Mouse (Mus musculus) inflammation-experienced regulatory T-cells, adult 6 months (primary cell): ENCODE measurements at regions not wholly inside any gene's neighbourhood (a gene's known extent, or its start where the extent isn't known, plus 50 kb on each side); places are given as distances from the start of the nearest gene placed in this dataset.
"Not testable (repeated sequence)": the region's sequence is repeated elsewhere in the genome, so short reads cannot be mapped to it uniquely, and the experiment has no call there.

Experiments
- ATAC-seq: one replicate; pipeline ENCODE4 v1.8.0; 2017

- ATAC-seq, result no peak
These were observed 56.1 kb downstream of the Bbs10 start for GRCm38 (mm10) chr10:111354607-111355006.

GRCm38 (mm10) chr10:111358340-111358739, 59.9 kb downstream of the Bbs10 start:
- ATAC-seq, result not testable (repeated sequence)

GRCm38 (mm10) chr10:111361749-111362435, 63.4 kb downstream of the Bbs10 start:
- ATAC-seq, result no peak

- ATAC-seq, result no peak
These were observed 65.5 kb downstream of the Bbs10 start for GRCm38 (mm10) chr10:111363729-111364617.

- ATAC-seq, result no peak
These were observed 66.5 kb downstream of the Bbs10 start for GRCm38 (mm10) chr10:111365011-111365410.

- not testable (repeated sequence) for ATAC-seq
These were observed 70.6 kb downstream of the Bbs10 start for GRCm38 (mm10) chr10:111369046-111369445.

GRCm38 (mm10) chr10:111378047-111378618, 79.7 kb downstream of the Bbs10 start:
- ATAC-seq, result peak; percentile 61

GRCm38 (mm10) chr10:111381689-111382088, 83.2 kb downstream of the Bbs10 start:
- no peak for ATAC-seq

GRCm38 (mm10) chr10:111382206-111382930, 83.9 kb downstream of the Bbs10 start:
- ATAC-seq, result no peak

- ATAC-seq, result peak; percentile 79
These were observed 87.1 kb downstream of the Bbs10 start for GRCm38 (mm10) chr10:111385561-111385960.

GRCm38 (mm10) chr10:111387869-111388538, 85.0 kb upstream of the Nap1l1 start:
- ATAC-seq, result no peak

GRCm38 (mm10) chr10:111388545-111389320, 84.3 kb upstream of the Nap1l1 start:
- no peak for ATAC-seq

- ATAC-seq, result no peak
These were observed 83.1 kb upstream of the Nap1l1 start for GRCm38 (mm10) chr10:111389890-111390289.

- ATAC-seq, result no peak
These were observed 78.6 kb upstream of the Nap1l1 start for GRCm38 (mm10) chr10:111394421-111394820.

- ATAC-seq, result no peak
These were observed 68.0 kb upstream of the Nap1l1 start for GRCm38 (mm10) chr10:111405071-111405470.

GRCm38 (mm10) chr10:111408887-111409286, 64.1 kb upstream of the Nap1l1 start:
- no peak for ATAC-seq

GRCm38 (mm10) chr10:111409497-111409896, 63.5 kb upstream of the Nap1l1 start:
- ATAC-seq, result no peak

- ATAC-seq, result no peak
These were observed 62.9 kb upstream of the Nap1l1 start for GRCm38 (mm10) chr10:111410121-111410520.

- no peak for ATAC-seq
These were observed 61.5 kb upstream of the Nap1l1 start for GRCm38 (mm10) chr10:111411533-111411932.

- ATAC-seq, result no peak
These were observed 56.4 kb upstream of the Nap1l1 start for GRCm38 (mm10) chr10:111416611-111417130.
